10 mouse cellular contexts compared by ENCODE assay signal in the genomic region with DNA sequence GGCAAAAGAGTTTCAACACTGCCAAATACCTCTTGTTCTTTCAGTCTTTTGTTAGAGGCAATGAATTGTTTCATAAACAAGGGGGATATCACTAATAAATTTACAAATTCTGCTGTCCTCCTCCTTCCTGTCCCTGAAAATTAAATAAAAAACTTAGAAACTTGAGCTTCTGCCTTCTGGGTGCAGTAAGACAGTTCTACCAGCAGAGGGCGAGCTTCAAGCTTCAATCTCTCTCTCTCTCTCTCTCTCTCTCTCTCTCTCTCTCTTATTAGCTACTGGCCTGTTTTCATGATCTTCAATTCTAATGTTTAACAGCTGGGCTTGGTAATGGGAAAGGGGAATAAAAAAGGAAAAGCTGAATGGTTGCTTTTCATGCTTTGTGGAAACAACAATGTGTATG.
A peak's percentile ranks its signal among the peaks of the same experiment; 100 is the strongest.
DNase-seq lines count a peak whose midpoint lies in the region; ATAC-seq and TF ChIP-seq lines count a peak whose summit lies in the region.
"Had no signal": no experiment of that assay in that cellular context is flagged by ENCODE, and none has a peak within 500 bp of the region (broad histone marks: within the 10 kb centered on the region; RNA-seq: fewer than 3 reads in every experiment).

No protein-coding gene starts in this region.

- peaks cover 19% of the 10 kb centered on the region for H3K27me3 ChIP-seq in C2C12 (ENCODE audit: control insufficient read depth, insufficient read depth, insufficient read length)
- H3K27me3 ChIP-seq in midbrain, embryonic 15.5 days (replicated peaks) = no peaks in the 10 kb centered on the region

- intact Hi-C loops in heart, postnatal 25 days (cut with DNase I) = loop anchor here (2.0 kb wide), 1 partner anchor 1055 kb away; no protein-coding TSS in a partner anchor

- peak; percentile 25 for TF ChIP-seq CTCF in C2C12 (IDR thresholded peaks at IDR 0.05; ENCODE audit: control insufficient read depth, insufficient read depth, insufficient read length)

- no peak overlapping the region for H3ac ChIP-seq in C2C12 (ENCODE audit: control insufficient read depth, insufficient read length, low read depth)

- H3K4me2 ChIP-seq in midbrain, embryonic 15.5 days = peak overlapping the region; percentile 99
- H3K4me2 ChIP-seq: embryonic facial prominence, embryonic 15.5 days had no signal

- no peaks in the 10 kb centered on the region for H3K36me3 ChIP-seq in C2C12 (ENCODE audit: control insufficient read depth, insufficient read depth)
- H3K36me3 ChIP-seq in midbrain, embryonic 15.5 days (replicated peaks) = no peaks in the 10 kb centered on the region
- H3K36me3 ChIP-seq: embryonic facial prominence, embryonic 15.5 days; limb, embryonic 13.5 days had no signal

- H3K9me3 ChIP-seq in midbrain, embryonic 15.5 days = no peaks in the 10 kb centered on the region
- H3K9me3 ChIP-seq: embryonic facial prominence, embryonic 15.5 days; limb, embryonic 13.5 days had no signal

- no peak overlapping the region for H3K9ac ChIP-seq in midbrain, embryonic 15.5 days
- H3K9ac ChIP-seq: embryonic facial prominence, embryonic 15.5 days; limb, embryonic 13.5 days had no signal

- H3K79me2 ChIP-seq in C2C12 (ENCODE audit: control insufficient read depth, insufficient read depth) = no peaks in the 10 kb centered on the region

- 0% methylated on average over 1 of the region's 1 CpGs for WGBS in midbrain, embryonic 15.5 days

- no peak overlapping the region for H3K27ac ChIP-seq in midbrain, embryonic 15.5 days
- H3K27ac ChIP-seq: embryonic facial prominence, embryonic 15.5 days; limb, embryonic 13.5 days had no signal

- ATAC-seq in midbrain, embryonic 15.5 days (replicated peaks) = no peak

- H3K4me3 ChIP-seq in C2C12 (ENCODE audit: insufficient read depth, poor library complexity, severe bottlenecking) = no peak overlapping the region
- H3K4me3 ChIP-seq in midbrain, embryonic 15.5 days = no peak overlapping the region
- H3K4me3 ChIP-seq: embryonic facial prominence, embryonic 15.5 days; limb, embryonic 13.5 days had no signal

- DNase-seq in layer of hippocampus, adult 11-12 months (ENCODE audit: low spot score) = peak; percentile 37
- no peak for DNase-seq in layer of hippocampus, adult 9-11 months
- DNase-seq in Muller cell, postnatal 12 days (ENCODE audit: inconsistent ontology term) = peak; percentile 51
- peak; percentile 57 for DNase-seq in embryo, embryonic 11 days
- no peak for DNase-seq in thymus, postnatal 0 days (ENCODE audit: low spot score)
- DNase-seq in heart, postnatal 25 days (ENCODE audit: low spot score) = no peak

- no peaks in the 10 kb centered on the region for H3K79me3 ChIP-seq in C2C12 (ENCODE audit: low read depth)

- H3K4me1 ChIP-seq in midbrain, embryonic 15.5 days = peaks cover 24% of the 10 kb centered on the region

TF ChIP-seq in C2C12, 6 proteins besides CTCF, POLR2A, EP300 and RAD21:
- no peak for TF ChIP-seq MYOG (IDR thresholded peaks at IDR 0.05; ENCODE audit: control insufficient read depth, extremely low read depth, insufficient read length)
- no peak for TF ChIP-seq MAX (IDR thresholded peaks at IDR 0.05)
- no peak for TF ChIP-seq FOSL1 (IDR thresholded peaks at IDR 0.05; ENCODE audit: insufficient read depth, low read length, poor library complexity, severe bottlenecking)
- TF ChIP-seq USF1 (IDR thresholded peaks at IDR 0.05; ENCODE audit: low read depth) = no peak
- TF ChIP-seq MYOD1 (IDR thresholded peaks at IDR 0.05; ENCODE audit: control insufficient read depth, insufficient read length, low read depth) = no peak
- TF ChIP-seq CEBPB (IDR thresholded peaks at IDR 0.05; ENCODE audit: low read depth) = no peak

Comparison
In these comparisons a context has a peak if more than half of its experiments do, and no peak if none do; other contexts are left out.
1. DNase-seq: peak in layer of hippocampus, adult 11-12 months (single experiment), Muller cell, postnatal 12 days (single experiment) and embryo, embryonic 11 days (single experiment); none in layer of hippocampus, adult 9-11 months (single experiment), thymus, postnatal 0 days (single experiment) and heart, postnatal 25 days (single experiment).